Mouse (Mus musculus): ENCODE results near the gene Hip1r.
A peak's percentile ranks its signal among the peaks of the same experiment; 100 is the strongest.

Gene Hip1r

GRCm38 (mm10) chr5:123997211-123997751 lies 23.9 kb downstream of the Hip1r start:
- DNase-seq (ENCODE audit: low spot score), result no peak

- DNase-seq (ENCODE audit: low spot score), result no peak
Measured at GRCm38 (mm10) chr5:123997811-123998210, 24.4 kb downstream of the Hip1r start.

- no peak for DNase-seq (ENCODE audit: low spot score)
Measured at GRCm38 (mm10) chr5:123998370-123998769, 24.9 kb downstream of the Hip1r start.

GRCm38 (mm10) chr5:124000824-124001223 lies 27.4 kb downstream of the Hip1r start:
- peak; percentile 76 for DNase-seq (ENCODE audit: low spot score)

- no peak for DNase-seq (ENCODE audit: low spot score)
Measured at GRCm38 (mm10) chr5:124001274-124001673, 27.8 kb downstream of the Hip1r start.

- DNase-seq (ENCODE audit: low spot score), result no peak
Measured at GRCm38 (mm10) chr5:124002876-124003275, 29.4 kb downstream of the Hip1r start.

- no peak for DNase-seq (ENCODE audit: low spot score)
Measured at GRCm38 (mm10) chr5:124003375-124003774, 29.9 kb downstream of the Hip1r start.

GRCm38 (mm10) chr5:124004356-124005150 lies 31.1 kb downstream of the Hip1r start:
- no peak for DNase-seq (ENCODE audit: low spot score)

GRCm38 (mm10) chr5:124005151-124005500 lies 31.7 kb downstream of the Hip1r start:
- no peak for DNase-seq (ENCODE audit: low spot score)

GRCm38 (mm10) chr5:124005591-124005990 lies 32.2 kb downstream of the Hip1r start:
- DNase-seq (ENCODE audit: low spot score), result no peak

GRCm38 (mm10) chr5:124006082-124006873 lies 32.9 kb downstream of the Hip1r start:
- DNase-seq (ENCODE audit: low spot score), result no peak

GRCm38 (mm10) chr5:124006891-124007491 lies 33.6 kb downstream of the Hip1r start:
- DNase-seq (ENCODE audit: low spot score), result no peak

GRCm38 (mm10) chr5:124010077-124010476 lies 36.6 kb downstream of the Hip1r start:
- no peak for DNase-seq (ENCODE audit: low spot score)

- peak; percentile 65 for DNase-seq (ENCODE audit: low spot score)
Measured at GRCm38 (mm10) chr5:124010910-124011655, 37.7 kb downstream of the Hip1r start.

- DNase-seq (ENCODE audit: low spot score), result no peak
Measured at GRCm38 (mm10) chr5:124011927-124012326, 38.5 kb downstream of the Hip1r start.

- no peak for DNase-seq (ENCODE audit: low spot score)
Measured at GRCm38 (mm10) chr5:124012885-124013284, 39.5 kb downstream of the Hip1r start.

- DNase-seq (ENCODE audit: low spot score), result no peak
Measured at GRCm38 (mm10) chr5:124013747-124014146, 40.3 kb downstream of the Hip1r start.

GRCm38 (mm10) chr5:124014180-124014579 lies 40.8 kb downstream of the Hip1r start:
- no peak for DNase-seq (ENCODE audit: low spot score)

GRCm38 (mm10) chr5:124014791-124015251 lies 41.4 kb downstream of the Hip1r start:
- DNase-seq (ENCODE audit: low spot score), result no peak

- DNase-seq (ENCODE audit: low spot score), result no peak
Measured at GRCm38 (mm10) chr5:124015727-124016126, 42.3 kb downstream of the Hip1r start.

- DNase-seq (ENCODE audit: low spot score), result no peak
Measured at GRCm38 (mm10) chr5:124016291-124016821, 42.9 kb downstream of the Hip1r start.

Data from yolk sac, embryonic 10.5 days (tissue).